Mouse (Mus musculus) hindlimb bud, embryonic 11.5 days (tissue): Measurements from ENCODE around the gene Ndufa5.
A peak's percentile ranks its signal among the peaks of the same experiment; 100 is the strongest.

ENCODE experiments used
- DNase-seq: peaks from one replicate; pipeline ENCODE4 v3.0.0-alpha.2; 2012; ENCODE audit warnings: low read depth, low spot score; ENCODE audit errors: extremely low spot score

Gene Ndufa5

DNA sequence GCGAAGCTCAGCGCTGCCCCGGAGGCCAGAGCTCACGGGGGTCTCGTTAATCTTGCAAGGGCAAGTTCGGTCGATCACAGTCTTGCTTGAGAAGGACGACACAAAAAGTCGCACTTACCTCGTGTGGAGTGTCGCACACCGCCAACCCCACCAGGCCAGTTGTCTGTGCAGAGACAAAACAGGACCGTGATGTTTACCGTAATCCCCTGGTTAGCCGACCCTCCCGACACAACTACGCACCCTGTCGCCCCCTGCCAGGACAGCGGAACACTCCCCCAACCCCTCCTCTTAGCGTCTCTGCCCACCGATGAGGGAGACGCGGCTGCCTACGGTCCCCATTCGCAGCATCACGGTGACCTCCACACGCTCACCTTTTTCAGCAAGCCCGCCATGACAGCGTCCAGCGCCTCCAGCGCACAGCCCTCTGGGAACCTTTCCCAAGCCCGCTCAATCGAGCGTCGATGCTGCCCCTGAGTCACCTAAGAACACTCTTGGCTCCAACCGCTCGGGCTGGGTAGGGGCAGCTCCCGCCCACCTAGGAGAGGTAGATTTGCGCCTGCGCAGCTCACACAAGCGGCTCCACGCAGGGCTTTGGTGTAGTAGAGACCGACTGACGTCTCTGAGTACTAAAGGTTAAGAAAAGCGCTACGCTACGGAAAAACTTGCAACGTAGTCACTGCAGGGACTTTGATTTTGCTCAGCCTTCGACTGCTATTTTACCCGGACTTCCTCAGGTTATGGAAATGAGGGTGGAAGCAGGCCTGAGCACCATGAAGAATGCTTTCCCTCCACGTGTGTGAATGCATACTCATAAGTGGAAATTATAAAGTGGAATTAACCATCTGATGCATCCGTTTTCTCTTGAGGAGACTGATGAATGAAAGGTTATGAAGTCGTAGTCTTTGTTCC lies at the start of gene Ndufa5:
TSS of gene Ndufa5 (minus strand) at position 859 of the 909 bp plus-strand sequence.
- DNase-seq, result peak; percentile 91

DNA sequence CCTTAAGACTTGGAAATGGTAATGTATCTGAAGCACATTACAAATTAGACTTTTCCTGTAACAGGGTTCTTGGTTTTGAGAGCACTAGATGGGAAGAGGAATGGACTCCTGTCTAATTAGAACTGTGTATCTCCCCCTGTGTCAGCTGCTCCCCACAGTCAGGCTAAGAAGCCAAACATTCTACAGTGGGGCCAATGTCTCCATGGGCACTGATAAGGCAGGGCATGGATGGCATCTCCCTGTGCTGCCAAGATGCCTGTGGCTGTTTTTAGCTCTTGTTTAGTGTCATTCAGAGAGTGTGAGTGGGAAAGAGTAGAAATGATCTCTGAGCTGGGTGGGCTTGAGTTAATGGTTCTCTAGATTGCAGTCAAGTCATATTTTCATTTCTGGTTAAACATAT lies 45.5 kb upstream of the Ndufa5 start:
- no peak for DNase-seq

DNA sequence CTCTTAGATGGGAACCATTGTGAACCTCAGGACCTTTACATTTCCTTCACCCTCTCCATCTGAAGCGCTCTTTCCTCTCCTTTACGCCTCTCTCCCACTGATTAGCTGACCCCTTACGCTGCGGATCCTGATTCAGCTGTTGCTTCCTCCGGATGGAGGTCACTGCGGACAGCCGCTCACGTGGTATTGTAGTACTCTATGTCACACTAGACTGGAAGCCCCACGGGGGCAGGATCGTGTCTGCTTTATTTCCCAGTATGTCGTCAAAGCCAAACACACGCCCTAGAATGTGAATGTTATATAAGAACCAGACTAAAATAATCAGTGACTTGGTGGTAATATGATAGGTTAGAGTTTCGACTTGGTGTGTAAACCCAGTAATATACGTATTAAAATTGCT lies 44.6 kb upstream of the Ndufa5 start:
- no peak for DNase-seq

DNA sequence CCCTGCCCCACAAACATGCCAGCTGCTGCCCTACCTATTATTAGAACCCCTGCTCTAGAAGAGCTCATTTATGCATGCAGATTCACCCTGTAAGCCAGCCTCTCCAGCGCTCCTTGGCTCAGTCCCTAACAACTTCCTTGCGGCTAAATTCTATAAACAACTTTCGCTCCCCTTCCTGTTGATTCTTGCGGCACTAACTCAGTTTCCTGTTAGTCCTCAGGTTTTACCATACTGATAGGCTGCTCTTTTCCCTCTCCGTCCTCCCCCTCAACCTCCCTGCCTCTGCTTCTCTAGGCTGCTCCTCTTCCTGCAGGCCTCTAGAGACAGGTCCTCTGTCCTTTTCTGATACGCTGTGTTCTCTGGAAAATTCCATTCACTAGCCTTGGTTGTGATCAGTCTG lies 43.3 kb upstream of the Ndufa5 start:
- no peak for DNase-seq

DNA sequence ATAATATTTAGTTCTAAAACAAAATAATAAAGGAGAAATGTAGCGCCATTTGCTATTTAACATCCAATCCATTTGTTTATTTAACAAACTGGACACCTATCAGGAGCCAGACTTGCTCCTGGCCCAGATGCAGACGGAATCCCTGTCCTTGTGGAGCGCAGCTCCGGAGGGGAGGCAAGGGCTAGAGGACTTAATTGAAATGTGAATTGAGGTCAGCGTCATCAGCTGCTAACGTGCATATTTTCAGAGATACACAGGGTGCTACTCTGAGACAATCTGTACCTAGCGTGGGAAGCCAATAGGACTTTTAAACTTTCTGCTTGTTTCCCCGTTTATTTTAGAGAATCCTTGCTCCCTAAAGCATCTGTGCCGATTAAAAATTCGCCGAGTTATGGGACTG lies 42.5 kb upstream of the Ndufa5 start:
- DNase-seq, result no peak

DNA sequence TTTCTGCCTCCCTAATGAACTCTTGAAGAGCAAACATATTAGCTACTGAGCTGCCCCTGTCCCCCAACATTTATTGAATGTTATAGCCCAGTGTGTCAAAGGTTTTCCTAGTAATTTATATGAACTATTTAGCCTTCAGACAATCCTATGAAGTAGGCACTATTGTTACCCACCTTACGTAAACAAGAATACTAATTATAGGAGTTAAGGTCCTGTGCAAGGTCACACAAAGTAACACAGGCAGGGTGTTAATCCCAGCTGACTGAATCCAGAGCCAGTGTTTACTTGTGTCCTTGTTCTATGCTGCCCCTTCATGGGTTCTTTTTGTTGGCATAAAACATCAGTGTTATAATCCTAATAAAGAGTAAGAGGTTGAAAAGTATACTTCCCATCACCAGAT lies 41.9 kb upstream of the Ndufa5 start:
- no peak for DNase-seq

DNA sequence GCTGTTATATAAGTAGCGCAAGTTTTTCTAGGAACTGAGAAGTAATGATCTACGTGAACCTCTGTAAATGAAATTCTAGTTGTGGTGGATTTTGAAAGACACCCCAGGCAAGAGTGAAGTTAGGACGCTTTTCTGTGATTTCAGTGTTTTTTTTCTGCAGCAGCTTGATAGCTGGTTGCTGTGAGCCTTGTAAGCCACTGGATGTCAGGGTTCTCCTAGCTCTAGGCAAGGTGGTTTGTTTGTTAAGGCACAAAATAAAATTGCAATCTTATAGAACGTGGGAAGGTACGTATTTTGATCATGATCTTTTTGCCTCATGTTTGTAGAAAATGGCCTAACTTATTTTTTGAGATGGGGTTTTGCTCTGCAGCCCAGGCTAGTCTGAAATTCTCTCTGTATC lies 41.1 kb upstream of the Ndufa5 start:
- DNase-seq, result no peak

DNA sequence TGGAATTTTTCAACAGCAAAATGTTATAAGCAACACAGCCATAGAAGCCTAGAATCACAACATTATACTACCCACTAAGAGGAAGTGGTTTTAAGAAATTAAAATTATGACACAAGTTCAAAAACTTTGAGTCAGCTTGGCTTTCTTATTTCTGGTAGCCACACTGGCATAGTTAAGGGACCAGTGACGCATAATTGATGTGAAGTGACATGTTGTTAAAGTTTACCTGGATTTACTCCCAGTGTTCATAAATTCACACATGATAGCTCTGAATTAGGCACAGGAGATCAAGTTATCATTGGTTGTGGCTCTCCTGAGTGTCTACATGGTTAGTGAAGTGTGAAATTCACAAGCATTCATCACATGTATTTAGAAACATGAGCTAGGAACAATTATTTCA lies 37.1 kb upstream of the Ndufa5 start:
- no peak for DNase-seq

DNA sequence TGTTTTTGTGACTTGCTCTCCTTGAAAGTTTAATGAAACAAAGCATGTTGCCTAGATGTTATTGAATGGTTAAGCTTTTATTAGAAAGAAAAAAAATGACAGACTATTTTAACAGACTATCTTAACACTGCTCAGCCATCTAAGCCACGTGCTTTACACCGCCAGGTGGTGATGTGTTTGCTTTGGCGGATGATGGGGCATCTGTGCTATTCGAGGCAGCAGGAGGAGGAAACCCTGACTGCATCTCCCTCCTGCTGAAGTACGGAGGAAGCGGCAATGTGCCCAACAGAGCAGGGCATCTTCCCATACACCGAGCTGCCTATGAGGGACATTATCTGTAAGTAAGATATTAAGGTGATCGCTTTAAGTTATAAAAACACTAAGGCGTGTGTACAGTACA lies 36.3 kb upstream of the Ndufa5 start:
- no peak for DNase-seq

DNA sequence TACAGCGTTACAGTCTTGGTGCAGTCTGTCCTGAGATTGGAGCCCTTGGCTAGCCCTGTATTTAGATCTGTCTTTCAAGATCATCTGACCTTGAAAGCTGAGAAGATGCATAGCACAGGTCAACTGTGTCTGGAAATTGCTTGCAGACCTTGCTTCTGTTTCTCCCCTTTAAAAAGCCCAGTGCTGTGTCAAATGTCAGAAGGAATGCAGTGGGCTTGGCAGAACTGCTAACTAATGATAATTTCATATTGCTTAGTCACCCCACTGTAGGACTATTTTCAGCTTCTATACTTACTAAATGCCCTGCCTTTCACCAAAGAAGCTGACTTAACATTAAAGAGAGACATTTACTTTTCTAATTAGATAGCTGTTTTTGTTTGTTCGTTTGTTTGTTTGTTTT lies 27.7 kb upstream of the Ndufa5 start:
- DNase-seq, result no peak

DNA sequence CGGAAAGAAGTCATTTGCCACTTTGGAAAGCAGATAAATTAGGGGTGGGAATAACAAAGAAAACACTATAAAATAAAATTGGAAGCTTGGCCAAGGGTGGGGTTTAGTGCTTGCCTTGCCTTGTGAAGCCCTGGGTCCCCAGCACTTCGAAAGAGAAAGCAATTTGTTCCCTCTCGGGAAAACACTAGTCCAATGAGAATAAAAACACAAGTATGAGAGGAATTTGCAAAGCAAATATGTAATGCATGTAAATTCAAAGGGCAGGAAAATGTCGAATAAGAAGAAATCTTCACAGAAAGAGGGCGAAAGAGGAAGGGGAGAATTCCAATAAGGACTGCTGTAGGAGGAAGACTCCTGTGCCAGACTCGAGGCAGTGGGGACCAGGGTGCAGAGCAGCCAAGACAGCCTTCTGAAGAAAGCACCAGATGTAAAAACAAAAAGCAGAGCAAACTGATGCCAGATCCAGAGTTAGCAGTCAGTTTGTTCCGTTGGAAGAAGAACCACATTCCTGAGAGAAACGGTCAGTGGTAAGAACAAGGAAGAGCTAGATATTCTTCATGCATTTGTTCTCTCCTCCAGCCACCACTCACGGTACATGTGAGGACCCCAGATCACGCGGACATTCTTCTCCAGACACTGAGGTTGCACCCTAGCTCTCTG lies 26.7 kb upstream of the Ndufa5 start:
- no peak for DNase-seq

DNA sequence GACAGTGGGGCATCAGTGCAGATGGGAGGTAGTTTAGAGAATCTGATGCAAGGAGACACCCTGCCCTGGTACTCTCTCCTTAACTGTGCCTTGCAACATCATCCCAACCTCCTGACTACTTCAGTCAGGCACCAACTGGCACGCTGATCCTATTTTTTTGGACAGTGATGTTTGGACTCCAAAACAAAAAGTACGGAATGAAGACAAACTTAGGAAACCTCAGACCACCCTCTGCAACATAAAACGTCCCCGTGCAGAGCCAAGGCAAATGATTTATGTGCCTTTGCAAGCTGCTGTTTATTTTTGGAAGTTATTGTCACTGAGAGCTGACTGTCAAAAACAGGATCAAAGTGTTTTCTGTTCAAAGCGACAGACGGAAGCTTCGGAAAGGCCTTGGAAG lies 24.2 kb upstream of the Ndufa5 start:
- DNase-seq, result no peak

DNA sequence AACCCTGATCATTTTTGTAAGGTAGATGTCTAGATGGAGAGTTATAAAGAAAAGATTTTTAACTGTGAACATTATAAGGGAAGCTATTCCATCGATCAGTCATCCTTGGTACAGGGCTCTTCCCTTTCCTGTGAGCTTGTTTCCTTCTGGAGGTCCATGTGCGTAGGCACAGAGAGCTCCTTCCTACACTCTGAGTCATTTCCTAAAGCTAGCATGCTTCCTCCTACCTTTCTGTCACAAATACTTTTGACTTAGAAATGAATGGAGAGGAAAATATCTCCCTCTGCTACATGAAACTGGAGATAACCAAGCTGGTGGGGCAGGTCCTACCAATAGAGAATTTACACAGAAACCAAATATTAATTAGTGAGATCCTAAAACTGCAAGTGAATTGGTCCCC lies 22.0 kb upstream of the Ndufa5 start:
- no peak for DNase-seq

DNA sequence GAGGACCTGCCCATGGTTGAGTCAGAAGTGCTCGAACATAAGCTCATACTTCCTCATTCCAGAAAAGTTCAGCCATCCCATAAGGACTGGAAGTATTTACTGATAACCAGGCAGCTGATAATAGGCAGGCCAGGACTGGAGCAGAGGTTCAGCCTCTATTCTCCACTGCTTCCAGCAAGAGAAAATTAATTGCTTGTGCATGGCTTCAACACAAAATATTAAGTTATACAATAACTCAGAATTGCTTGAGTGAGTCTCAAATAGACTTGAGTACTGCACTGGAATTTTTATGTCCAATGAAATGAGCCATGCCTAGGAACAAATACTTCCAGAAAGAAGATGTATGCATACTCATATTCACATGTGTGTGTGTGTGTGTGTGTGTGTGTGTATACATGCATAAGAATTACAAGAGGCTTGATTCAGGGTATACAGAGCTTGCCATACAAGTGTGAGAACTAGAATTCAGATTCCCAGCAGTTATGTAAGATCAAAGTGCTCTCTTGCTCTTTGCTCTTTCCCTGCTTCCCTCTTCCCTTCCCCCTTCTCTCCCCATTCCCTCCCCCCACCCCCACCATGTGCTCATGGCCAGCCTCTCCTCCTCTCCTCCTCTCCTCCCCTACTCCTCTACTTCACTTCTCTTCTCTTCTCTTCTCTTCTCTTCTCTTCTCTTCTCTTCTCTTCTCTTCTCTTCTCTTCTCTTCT lies 19.1 kb upstream of the Ndufa5 start:
- no peak for DNase-seq

DNA sequence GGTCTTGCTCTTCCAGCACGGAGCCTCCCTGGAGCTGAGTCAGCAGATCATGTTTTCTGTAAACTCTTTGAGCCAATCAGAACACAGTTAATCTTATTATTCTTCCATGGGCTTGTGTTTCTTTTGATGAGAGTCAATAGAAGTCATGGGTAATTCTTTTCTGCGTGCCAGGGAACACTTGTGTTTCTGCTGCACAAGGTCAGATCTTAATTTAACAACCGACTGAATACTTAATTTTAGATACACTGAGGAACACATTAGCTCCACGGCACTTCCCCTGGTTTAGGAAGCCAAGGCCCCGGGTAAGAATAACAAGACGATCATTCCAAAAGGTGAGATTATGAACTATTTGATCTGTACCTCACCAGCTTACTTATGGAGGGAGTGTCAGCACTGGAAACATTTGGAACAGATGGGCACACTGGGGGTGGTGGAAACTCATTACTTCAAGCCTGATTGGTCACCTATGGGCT lies 15.3 kb upstream of the Ndufa5 start:
- DNase-seq, result no peak

DNA sequence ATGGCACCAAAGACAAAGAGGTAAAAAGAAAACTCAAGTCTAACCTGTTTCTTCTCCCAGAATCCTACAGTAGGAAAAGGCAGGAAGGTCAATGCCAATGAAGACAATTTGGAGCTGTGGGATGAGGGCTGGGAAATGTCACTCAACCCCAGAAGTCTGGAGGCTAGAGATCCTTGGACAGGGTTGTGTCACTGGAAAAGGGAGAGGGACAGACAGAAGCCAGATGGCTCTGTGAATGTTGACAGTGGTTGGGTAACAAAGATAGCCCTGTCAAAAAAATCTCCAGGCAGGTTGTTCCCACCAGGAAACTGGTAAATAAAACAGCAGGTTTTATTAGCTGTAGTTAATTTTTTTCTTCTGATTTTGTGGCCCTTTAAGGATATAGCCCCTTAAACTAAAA lies 14.6 kb upstream of the Ndufa5 start:
- no peak for DNase-seq

DNA sequence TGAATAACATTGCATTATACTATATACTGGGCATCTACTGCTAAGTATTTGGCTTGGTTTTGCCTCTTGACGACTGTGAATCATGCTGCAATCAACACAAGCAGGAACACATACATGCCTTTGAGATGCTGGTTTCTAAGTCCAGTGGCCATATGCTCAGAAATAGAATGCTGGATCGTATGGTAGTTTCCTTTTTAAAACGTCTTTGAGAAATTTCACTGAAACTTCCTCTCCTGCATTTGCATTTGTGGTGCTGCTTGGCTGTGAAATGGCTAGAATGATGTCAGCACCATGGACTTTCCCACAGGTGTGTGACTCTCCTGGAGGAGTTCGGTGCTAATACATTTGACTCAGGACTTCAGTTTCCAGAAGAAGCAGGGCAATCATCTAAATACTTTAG lies 12.3 kb upstream of the Ndufa5 start:
- DNase-seq, result no peak

DNA sequence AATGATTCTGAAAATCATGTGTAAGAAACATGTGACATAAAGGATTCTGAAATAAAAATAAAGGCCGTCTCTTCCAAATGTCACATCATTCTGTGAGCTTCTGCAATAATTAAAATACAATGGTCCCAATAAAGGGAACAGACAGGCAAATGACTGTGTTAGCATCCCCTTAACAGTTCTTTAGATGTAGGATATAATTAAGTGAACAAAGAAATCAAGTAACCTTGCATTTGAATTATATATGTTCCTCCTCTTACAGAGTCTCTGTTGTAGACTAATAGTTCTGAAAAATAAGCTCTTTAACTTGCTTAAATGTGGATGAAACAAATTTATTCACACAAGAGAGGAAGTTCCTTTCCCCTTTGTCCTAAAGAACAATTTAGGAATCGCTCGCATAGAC lies 10.6 kb upstream of the Ndufa5 start:
- DNase-seq, result no peak

DNA sequence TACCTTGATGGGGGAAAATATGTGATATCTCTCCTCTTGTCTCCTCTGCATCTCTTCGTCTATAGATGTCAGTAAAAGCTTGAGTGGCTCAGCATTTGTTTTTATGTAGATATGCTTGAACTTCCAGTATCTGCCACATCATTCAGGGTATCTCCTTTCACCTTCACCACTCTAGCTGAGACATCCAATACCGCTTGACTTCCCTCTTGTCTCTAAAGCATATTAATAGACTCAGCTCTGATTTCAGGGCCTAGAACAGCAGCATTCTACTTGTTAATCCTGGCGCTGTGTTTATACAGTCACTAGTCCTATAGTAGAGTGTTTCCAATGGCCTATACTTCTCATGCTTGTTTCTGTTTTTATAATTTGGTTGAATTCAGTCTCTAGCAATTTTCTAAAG lies 5.0 kb upstream of the Ndufa5 start:
- DNase-seq, result no peak

DNA sequence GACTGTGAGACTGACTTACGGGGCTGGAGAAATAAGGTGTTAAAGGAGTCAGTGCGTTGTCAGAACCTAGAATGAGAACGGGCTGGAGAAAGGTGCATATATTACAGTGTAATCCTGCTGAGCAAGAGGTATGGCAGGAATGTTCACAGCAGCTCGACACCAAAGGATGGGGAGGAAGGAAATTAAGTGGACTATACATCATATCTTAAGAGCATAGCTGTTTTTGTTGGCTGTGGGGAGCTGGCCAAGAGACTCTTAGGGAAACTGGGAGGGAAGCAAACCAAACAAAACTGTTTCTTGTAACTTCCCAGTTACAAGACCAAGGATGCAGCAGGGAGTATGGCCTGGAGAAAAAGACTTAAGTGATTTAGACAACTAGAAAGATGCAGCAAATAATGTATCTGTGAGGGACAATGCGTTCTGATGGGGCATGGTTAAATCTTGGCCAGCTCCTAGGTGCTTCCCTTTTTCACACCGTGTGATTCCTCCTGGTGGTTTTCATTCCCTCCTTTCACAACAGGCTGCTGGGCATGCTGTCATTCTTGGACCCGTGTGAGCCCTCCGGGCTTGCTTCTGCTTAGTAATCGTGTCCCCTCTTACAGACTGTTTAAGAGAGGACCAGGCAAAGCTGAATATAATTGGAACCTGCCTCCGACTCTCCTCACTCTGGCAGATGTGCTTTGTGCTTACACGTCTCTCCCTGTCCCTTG lies 3.1 kb upstream of the Ndufa5 start:
- DNase-seq, result no peak

DNA sequence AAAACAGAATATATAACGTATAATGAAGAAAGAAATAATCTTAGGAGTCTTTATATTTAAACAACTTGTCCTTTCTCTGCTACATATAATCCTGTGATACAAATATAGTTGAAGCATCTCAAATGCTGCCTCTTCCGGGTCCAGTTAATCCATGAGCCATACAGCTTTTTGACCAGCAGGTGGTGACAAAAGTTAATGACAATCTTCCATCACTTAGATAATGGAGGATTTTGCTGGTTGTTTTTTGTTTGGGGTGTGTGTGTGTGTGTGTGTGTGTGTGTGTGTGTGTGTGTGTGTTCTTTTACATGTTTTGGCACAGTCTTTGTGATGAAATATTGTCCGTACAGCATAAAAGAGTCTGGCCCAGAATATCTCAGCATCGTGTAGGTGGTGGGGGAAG lies 2.4 kb upstream of the Ndufa5 start:
- DNase-seq, result no peak

DNA sequence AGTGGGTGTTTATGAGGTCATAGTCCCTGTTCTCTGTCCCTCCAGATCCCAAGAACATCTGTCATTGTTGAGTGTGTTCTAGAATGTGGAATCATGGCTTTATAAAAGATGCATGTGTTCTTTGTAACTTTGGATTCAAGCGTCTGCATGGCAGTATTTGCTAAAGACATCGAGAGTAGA lies 141 bp upstream of the Ndufa5 start, which contains the start of gene Asb15:
TSS of gene Asb15 (plus strand) at position 81 of the 180 bp plus-strand sequence.
- no peak for DNase-seq
